Mouse (Mus musculus): Measurements from ENCODE around the gene Atp2b2.
A peak's percentile ranks its signal among the peaks of the same experiment; 100 is the strongest.

Atp2b2 gene

GRCm38 (mm10) chr6:113795241-113795702 lies 247.1 kb downstream of the Atp2b2 start:
- peak in 1 of 2 experiments; percentile 46 for DNase-seq (ENCODE audit: low spot score in 2 of 2)

- DNase-seq (ENCODE audit: low spot score in 2 of 2), result no peak
Observed at GRCm38 (mm10) chr6:113792368-113792767, 250.0 kb downstream of the Atp2b2 start.

DNA sequence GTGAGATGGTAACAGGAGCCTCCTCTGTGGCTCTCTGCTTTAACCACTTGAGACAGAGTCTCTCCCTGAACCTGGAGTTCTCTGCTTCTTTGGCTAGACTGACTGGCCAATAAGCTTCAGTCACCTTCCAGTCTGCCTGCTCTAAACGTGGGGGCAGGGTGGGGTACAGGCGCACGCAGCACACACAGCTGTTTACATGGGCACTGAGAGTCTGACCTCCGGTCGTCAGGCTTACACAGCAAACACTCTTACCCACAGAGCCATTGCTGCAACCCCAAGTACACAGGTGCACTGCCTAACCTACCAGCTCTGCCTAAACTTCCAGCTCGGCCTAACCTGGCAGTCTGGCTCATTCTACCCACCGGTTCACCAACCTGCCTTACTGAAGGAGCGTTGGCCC lies 251.4 kb downstream of the Atp2b2 start:
- DNase-seq (ENCODE audit: low spot score in 2 of 2), result no peak

GRCm38 (mm10) chr6:113787459-113787968 lies 254.9 kb downstream of the Atp2b2 start:
- DNase-seq (ENCODE audit: low spot score in 2 of 2), result no peak

GRCm38 (mm10) chr6:113785658-113786057 lies 256.8 kb downstream of the Atp2b2 start:
- DNase-seq (ENCODE audit: low spot score in 2 of 2), result no peak

DNA sequence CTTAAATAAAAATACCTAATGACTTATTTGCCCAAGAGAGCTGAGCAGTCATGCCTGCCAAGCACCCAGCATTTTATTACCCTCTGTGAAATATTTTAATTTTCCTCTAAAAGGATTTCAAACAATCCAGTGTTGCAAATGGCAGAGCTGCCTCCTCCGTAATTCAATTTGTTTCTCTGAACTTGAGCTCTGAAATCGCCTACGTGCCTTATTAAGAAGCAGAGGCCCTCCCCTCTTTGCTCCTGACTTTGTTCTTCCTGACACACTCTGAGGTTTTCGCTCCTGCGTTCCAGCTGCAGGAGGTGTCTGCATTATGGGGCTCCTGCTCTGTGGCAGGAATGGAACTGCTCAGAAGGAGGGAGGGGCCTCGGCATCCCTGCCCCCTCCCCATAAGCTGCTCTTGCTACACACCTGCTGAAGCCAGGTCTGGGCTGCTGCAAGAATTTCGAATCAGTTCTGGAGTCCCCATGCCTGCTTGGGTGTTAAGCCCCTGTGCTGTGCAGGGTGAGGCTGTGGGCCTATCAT lies 264.1 kb downstream of the Atp2b2 start:
- no peak for DNase-seq (ENCODE audit: low spot score in 2 of 2)

DNA sequence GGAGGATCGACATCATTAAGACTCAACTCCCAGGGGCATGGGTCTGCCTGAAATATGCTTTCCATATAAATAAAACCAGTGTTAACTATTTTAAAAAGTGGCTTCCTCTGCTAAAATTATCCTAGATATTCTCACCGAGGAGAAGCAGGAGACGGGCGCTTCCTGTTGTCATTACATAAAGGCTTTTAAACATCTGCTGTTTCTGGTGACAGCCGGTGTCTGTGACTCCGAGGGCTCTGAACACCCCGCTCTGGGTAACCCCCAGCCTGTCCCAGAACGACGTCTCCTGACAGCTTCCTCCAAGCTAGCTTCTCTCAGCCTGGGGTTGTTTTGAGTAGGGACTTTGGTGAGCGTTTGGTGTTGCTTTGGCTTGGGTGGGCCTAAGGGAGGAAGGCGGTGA lies 273.6 kb downstream of the Atp2b2 start:
- no peak for DNase-seq (ENCODE audit: low spot score in 2 of 2)

DNA sequence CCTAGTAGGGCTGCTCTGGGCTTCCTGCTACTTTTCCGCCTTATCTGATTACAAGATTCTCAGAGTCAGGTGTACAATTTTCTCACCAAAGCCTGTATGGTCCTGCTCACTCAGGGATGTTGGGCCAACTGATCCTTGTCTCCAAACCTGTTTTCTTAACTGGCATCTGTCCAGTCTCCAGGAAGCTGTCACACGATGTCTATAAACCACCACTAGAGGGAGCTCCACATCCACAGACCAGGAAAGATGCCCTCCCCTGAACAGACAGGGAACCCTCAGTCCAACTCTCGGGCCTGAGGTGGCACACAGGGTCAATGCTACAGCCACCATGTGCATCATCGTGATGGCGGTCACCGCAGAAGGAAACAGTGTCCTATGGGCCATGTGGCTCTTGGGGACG lies 280.8 kb downstream of the Atp2b2 start:
- peak in 1 of 2 experiments; percentile 30 for DNase-seq (ENCODE audit: low spot score in 2 of 2)

- no peak for DNase-seq (ENCODE audit: low spot score in 2 of 2)
Observed at GRCm38 (mm10) chr6:113749119-113749685, 293.2 kb downstream of the Atp2b2 start.

DNA sequence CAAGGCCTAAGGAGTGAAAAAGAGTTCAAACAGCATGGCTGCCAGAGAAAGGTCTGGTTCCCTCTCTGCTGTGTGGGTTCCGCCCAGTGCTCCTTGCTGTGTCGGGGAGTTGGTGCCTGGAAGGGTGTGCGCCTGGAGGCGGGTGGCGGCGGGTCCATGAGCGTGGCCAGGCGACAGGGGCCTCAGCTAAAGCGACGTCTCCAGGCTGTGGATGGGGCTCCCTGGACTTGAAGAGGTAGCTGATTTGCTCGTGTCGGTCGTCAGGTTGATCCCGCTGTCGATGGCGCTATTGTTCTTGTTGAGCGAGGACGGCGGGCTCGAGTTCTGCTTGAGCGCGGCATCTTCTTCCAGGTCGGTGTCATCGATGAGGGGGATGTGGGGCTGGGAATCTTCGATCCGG lies 294.1 kb downstream of the Atp2b2 start:
- no peak for DNase-seq (ENCODE audit: low spot score in 2 of 2)

DNA sequence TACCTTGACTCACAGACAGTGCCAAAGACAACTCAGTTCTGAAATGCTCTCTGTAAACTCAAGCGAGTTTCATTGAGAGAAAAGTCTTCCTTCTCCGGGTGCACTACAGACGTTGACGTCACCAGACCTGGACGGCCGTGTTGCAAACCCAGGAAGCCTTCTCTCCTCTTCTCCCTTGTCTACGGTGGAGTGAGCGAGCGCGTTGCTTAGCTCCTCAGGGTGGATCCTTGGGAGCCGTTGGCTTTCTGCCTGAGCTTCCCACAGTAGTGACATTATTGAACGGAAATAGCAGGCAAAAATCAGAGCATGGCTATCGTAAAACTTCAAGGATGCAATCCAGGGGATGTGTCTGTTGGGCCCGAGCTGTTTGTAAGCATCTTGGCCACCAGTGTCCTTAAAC lies 295.1 kb downstream of the Atp2b2 start:
- no peak for DNase-seq (ENCODE audit: low spot score in 2 of 2)

DNA sequence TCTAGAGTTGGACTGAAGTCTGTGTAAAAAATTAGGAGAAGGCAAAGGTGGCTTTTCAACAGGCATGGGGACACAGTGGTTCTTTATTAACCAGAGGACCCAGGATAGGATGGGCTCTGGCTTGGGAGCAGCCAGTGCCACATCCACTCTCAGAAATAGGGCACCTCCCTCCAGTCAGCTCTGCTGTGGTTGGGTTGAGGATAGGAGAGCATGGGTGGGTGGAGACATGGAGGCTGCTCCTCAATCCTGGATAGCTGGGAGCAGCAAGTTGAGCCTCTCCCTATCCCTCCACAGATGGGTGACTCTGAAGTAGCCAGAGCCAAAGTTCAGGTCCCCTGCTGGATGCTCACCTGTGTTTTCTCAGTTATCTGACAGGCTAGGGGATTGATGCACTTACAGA lies 297.3 kb downstream of the Atp2b2 start:
- no peak for DNase-seq (ENCODE audit: low spot score in 2 of 2)

- DNase-seq (ENCODE audit: low spot score in 2 of 2), result no peak
Observed at GRCm38 (mm10) chr6:113743111-113743510, 299.3 kb downstream of the Atp2b2 start.

GRCm38 (mm10) chr6:113742321-113742720 lies 300.1 kb downstream of the Atp2b2 start:
- DNase-seq (ENCODE audit: low spot score in 2 of 2), result no peak

- DNase-seq (ENCODE audit: low spot score in 2 of 2), result no peak
Observed at GRCm38 (mm10) chr6:113741425-113741824, 301.0 kb downstream of the Atp2b2 start.

- DNase-seq (ENCODE audit: low spot score in 2 of 2), result peak; percentile 80 to 88
Observed at GRCm38 (mm10) chr6:113740236-113741217, 301.9 kb downstream of the Atp2b2 start, which contains the start of gene Sec13. Sec13 (minus strand) TSS chr6:113740743.

DNA sequence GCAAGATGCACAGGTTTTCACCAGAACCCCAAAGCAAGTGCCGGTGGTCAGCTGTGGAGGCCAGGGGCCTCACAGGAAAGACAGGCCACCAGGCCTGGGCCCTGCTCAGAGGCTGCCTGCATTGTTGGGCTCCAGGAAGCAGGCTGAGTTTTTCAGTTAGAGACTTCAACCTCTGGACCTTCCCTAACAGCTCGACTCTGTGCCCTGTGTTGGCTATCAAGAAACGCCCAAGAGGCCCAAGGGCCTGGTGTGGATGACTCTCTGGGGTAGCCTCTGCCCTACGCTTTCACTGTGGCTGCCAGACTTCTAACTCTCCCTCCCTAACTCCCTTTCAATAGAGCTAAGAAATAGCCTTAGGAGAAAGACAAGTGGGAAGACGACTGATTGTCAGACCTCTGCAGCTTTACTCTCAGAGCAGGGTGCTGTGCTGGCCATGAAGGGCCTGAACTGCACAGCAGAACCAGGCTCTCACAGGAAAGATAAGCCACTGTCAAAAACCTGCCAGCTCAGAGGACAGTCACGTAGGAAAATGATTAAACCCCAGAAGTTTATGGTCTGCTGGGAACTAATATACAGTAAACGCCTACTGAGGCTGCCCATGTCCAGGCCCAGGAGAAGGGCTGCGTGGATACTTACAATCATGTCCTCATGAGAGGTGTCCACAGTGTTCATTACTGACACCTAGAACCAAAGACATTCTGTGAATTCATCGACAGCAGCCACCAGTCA lies 304.9 kb downstream of the Atp2b2 start:
- no peak for DNase-seq (ENCODE audit: low spot score in 2 of 2)

DNA sequence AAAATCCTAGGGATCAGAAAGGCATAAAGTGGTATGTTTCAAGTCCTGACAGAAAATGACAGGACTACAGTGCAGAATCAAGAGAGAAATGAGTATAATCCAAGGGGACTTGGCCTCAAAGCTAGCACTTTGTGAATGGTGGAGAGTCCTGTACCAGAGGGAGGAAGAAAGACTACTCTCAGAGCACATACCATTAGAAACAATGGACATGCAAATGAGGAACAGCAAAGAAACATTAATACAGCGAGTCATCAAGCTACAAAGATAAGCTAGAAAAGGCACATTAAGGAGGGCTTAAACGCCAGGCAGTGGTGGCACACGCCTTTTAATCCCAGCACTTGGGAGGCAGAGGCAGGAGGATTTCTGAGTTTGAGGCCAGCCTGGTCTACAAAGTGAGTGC lies 311.1 kb downstream of the Atp2b2 start:
- DNase-seq (ENCODE audit: low spot score in 2 of 2), result no peak

- DNase-seq (ENCODE audit: low spot score in 2 of 2), result no peak
Observed at GRCm38 (mm10) chr6:113728181-113728580, 314.2 kb downstream of the Atp2b2 start.

GRCm38 (mm10) chr6:113721061-113721460 lies 321.4 kb downstream of the Atp2b2 start:
- no peak for DNase-seq (ENCODE audit: low spot score in 2 of 2)

DNA sequence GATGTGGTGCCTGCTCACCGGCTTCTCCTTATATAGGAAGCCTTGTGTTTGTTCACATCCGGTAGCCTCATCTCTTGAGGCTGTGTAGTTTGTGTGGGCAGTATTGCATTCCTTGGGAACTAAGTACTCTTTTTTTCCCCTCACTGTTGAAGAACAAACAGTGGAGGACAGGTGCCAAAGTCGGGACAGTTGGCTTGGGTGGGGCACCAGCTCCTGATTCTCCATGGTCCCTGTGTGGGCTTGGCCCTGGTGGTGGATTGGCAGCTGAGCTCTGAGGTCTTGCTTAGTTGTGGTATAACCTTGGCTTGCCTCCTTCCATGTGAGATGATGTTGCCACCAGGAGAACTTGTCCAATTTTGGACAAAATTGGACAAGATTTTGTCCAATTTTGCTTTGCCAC lies 322.5 kb downstream of the Atp2b2 start, which contains the start of gene Ghrl:
Gene Ghrl, minus strand, starts transcription at position 3 of the 400 bp plus-strand sequence.
- no peak for DNase-seq (ENCODE audit: low spot score in 2 of 2)

DNA sequence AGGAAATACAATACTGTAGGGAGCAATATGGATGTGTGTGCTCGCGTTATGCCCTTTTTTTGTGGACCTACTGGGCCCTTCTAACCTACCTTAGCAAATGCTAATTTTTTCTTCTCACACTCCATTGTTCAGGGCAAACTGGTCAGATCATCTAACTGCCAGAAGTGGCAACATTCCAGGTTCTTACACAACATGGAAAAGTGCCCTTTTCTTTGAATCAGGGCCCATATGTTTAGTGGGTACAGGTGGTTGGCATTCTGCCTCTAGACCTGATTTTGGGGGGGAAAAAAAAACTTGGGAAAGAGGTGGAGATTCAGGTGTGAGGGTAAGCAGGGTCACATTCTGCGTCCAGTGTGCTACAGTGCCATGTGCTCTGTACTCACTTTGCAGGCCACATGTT lies 324.9 kb downstream of the Atp2b2 start:
- no peak for DNase-seq (ENCODE audit: low spot score in 2 of 2)
